Mouse (Mus musculus) monocyte, adult 59 days (primary cell): ENCODE data around the gene Ano6. TPM values are rescaled to one million over a fixed set of nuclear protein-coding genes. Genes with fewer than 3 reads are reported as not detected.

Experiments
- total RNA-seq, 2 experiments: library from RNA; stranded (reverse); gene quantifications; one replicate each; pipeline ENCODE4 v1.2.4; 2023

Gene Ano6
- total RNA-seq, result 100 to 1,000 TPM; 128 to 138 TPM

DNA sequence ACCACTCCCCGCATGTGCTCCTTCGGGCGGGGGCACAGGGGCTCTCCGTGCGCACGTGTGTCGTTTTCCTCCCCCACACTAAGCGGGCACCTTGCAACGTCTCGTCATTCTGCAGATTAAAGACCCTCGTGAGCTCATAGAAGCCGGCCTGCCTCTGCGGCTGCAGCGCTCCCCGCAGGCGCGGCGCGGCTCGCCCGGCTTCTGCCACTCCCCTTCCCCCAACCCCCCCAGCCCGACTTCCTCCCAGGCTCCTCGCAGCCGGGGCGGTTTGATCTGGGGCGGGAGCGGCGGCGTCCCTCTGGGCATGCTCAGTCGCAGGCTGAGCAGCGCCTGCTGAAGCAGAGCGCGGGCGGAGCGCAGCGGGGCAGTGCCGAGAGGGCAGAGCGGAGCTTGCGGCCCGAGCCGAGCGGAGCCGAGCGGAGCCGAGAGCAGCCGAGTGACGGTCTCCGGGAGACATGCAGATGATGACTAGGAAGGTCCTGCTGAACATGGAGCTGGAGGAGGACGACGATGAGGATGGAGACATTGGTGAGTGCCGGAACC is at the start of gene Ano6:
Ano6 (plus strand) TSS at position 315 of the 543 bp plus-strand sequence.

Other genes starting within 250 kb of the Ano6 start
- gene Dbx2, start 134.9 kb upstream of the Ano6 start, total RNA-seq, result not detected